ENCODE assay signal across 11 mouse cellular contexts in the genomic region with DNA sequence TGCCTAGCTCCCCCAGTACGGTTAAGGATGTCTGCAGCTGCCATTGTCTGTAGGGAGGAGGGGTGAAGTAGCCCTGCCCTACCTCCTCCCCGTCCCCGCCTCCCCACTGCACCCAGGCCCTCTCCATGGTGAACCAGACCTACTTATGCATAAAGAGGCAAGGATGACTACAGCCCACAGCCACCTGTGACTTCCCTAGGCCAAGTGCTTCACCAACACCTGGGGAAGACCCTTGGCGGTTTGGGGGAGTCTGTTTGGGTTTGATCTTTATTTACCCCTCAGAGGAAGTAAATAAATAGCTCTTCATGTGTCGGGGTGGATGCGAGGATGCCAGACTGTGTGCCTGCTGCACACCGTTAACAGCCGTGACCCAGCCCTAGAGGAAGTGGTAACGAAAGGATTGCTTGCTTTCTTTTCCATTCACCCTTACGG. TPM values are rescaled to one million over a fixed set of nuclear protein-coding genes. Genes with fewer than 3 reads are reported as not detected.
DNase-seq lines count a peak whose midpoint lies in the region; ATAC-seq and TF ChIP-seq lines count a peak whose summit lies in the region.
"Had no signal": no experiment of that assay in that cellular context is flagged by ENCODE, and none has a peak within 500 bp of the region (broad histone marks: within the 10 kb centered on the region; RNA-seq: fewer than 3 reads in every experiment).

No protein-coding gene starts in this region.

- no peak for TF ChIP-seq POLR2A in bone marrow, adult 2 months (IDR thresholded peaks at IDR 0.05; ENCODE audit: borderline replicate concordance, control insufficient read depth, low read depth, low read length)
- TF ChIP-seq POLR2A in cerebellum, adult 2 months (IDR thresholded peaks at IDR 0.05; ENCODE audit: borderline replicate concordance, insufficient read depth, low read length): no peak

- no peak overlapping the region for H3K9ac ChIP-seq in heart, embryonic 16.5 days (ENCODE audit: low read length)
- H3K9ac ChIP-seq in liver, embryonic 15.5 days: no peak overlapping the region
- H3K9ac ChIP-seq in lung, postnatal 0 days (replicated peaks; ENCODE audit: low read depth): no peak overlapping the region
- H3K9ac ChIP-seq in hindbrain, embryonic 14.5 days: no peak overlapping the region
- H3K9ac ChIP-seq: intestine, embryonic 15.5 days had no signal

- no peaks in the 10 kb centered on the region for H3K9me3 ChIP-seq in heart, embryonic 16.5 days (replicated peaks; ENCODE audit: control insufficient read depth, low read length)
- H3K9me3 ChIP-seq in liver, embryonic 15.5 days (replicated peaks): no peaks in the 10 kb centered on the region
- no peaks in the 10 kb centered on the region for H3K9me3 ChIP-seq in lung, postnatal 0 days (ENCODE audit: low read length)
- H3K9me3 ChIP-seq in hindbrain, embryonic 14.5 days (ENCODE audit: control insufficient read depth, low read length): no peaks in the 10 kb centered on the region
- H3K9me3 ChIP-seq: G1E; intestine, embryonic 15.5 days had no signal

- no peak overlapping the region for H3K4me3 ChIP-seq in heart, embryonic 16.5 days (ENCODE audit: low read length)
- H3K4me3 ChIP-seq in bone marrow, adult 2 months (replicated peaks; ENCODE audit: control insufficient read depth, low read depth, low read length): peak overlapping the region; percentile 7
- H3K4me3 ChIP-seq in liver, embryonic 15.5 days (replicated peaks): no peak overlapping the region
- no peak overlapping the region for H3K4me3 ChIP-seq in cerebellum, adult 2 months (replicated peaks; ENCODE audit: insufficient read depth, low read depth, low read length)
- H3K4me3 ChIP-seq in lung, postnatal 0 days (ENCODE audit: low read depth, low read length): no peak overlapping the region
- no peak overlapping the region for H3K4me3 ChIP-seq in hindbrain, embryonic 14.5 days (replicated peaks; ENCODE audit: low read length)
- H3K4me3 ChIP-seq: intestine, embryonic 15.5 days had no signal

- H3K4me2 ChIP-seq in heart, embryonic 16.5 days (ENCODE audit: low read depth, low read length): no peak overlapping the region
- H3K4me2 ChIP-seq in liver, embryonic 15.5 days: peak overlapping the region; percentile 18; the same call in 1 of the 2 replicates
- H3K4me2 ChIP-seq in lung, postnatal 0 days (replicated peaks; ENCODE audit: low read depth, low read length): no peak overlapping the region
- no peak overlapping the region for H3K4me2 ChIP-seq in hindbrain, embryonic 14.5 days (replicated peaks)
- H3K4me2 ChIP-seq: intestine, embryonic 15.5 days had no signal

- no peaks in the 10 kb centered on the region for H3K27me3 ChIP-seq in heart, embryonic 16.5 days (ENCODE audit: control insufficient read depth, insufficient read depth, low read length)
- no peaks in the 10 kb centered on the region for H3K27me3 ChIP-seq in liver, embryonic 15.5 days
- H3K27me3 ChIP-seq in cerebellum, adult 2 months (ENCODE audit: control insufficient read depth, insufficient read depth, low read length): no peaks in the 10 kb centered on the region
- no peaks in the 10 kb centered on the region for H3K27me3 ChIP-seq in lung, postnatal 0 days (replicated peaks; ENCODE audit: insufficient read depth, low read length)
- no peaks in the 10 kb centered on the region for H3K27me3 ChIP-seq in hindbrain, embryonic 14.5 days (ENCODE audit: control insufficient read depth, insufficient read depth, low read length)
- H3K27me3 ChIP-seq: intestine, embryonic 15.5 days had no signal

- no peak for TF ChIP-seq CTCF in bone marrow, adult 2 months (IDR thresholded peaks at IDR 0.05; ENCODE audit: control insufficient read depth, insufficient read depth, low read length)
- TF ChIP-seq CTCF in cerebellum, adult 2 months (IDR thresholded peaks at IDR 0.05; ENCODE audit: borderline replicate concordance, insufficient read depth, low read depth, low read length): no peak
- no peak for TF ChIP-seq CTCF in lung, postnatal 0 days (IDR thresholded peaks at IDR 0.05)

- DNase-seq in heart, postnatal 4 days: no peak
- peak; percentile 85 for DNase-seq in thymus, postnatal 25 days
- DNase-seq in cerebellum, adult 2 months: no peak
- DNase-seq in lung, postnatal 0 days (ENCODE audit: low spot score): no peak
- no peak for DNase-seq in hindbrain, embryonic 14.5 days (ENCODE audit: low spot score)
- DNase-seq: adrenal gland, adult 2 months had no signal

- ATAC-seq in heart, embryonic 16.5 days (replicated peaks; ENCODE audit: extremely low read depth, insufficient read depth, low FRiP score): peak; percentile 43; the same call in 1 of the 2 replicates
- ATAC-seq in liver, embryonic 15.5 days (ENCODE audit: insufficient read depth): no peak
- ATAC-seq in lung, postnatal 0 days: no peak
- ATAC-seq in hindbrain, embryonic 14.5 days (ENCODE audit: low FRiP score): no peak
- ATAC-seq: intestine, embryonic 15.5 days had no signal

- H3K36me3 ChIP-seq in heart, embryonic 16.5 days (ENCODE audit: control insufficient read depth, insufficient read depth): no peaks in the 10 kb centered on the region
- H3K36me3 ChIP-seq in liver, embryonic 15.5 days (replicated peaks): no peaks in the 10 kb centered on the region
- H3K36me3 ChIP-seq in lung, postnatal 0 days (ENCODE audit: insufficient read depth, low read length): no peaks in the 10 kb centered on the region
- no peaks in the 10 kb centered on the region for H3K36me3 ChIP-seq in hindbrain, embryonic 14.5 days (replicated peaks; ENCODE audit: control insufficient read depth, insufficient read depth)
- H3K36me3 ChIP-seq: intestine, embryonic 15.5 days had no signal

- 65% methylated on average over 10 of the region's 10 CpGs for WGBS in heart, embryonic 16.5 days
- 13% methylated on average over 10 of the region's 10 CpGs for WGBS in bone marrow, adult 2 months
- 55% methylated on average over 10 of the region's 10 CpGs for WGBS in liver, embryonic 15.5 days (ENCODE audit: insufficient replicate concordance)
- 54% methylated on average over 10 of the region's 10 CpGs for WGBS in cerebellum, adult 2 months
- 66% methylated on average over 10 of the region's 10 CpGs for WGBS in lung, postnatal 0 days
- 61% methylated on average over 10 of the region's 10 CpGs for WGBS in hindbrain, embryonic 14.5 days

- TF ChIP-seq EP300 in lung, postnatal 0 days (IDR thresholded peaks at IDR 0.05): no peak

- H3K4me1 ChIP-seq in heart, embryonic 16.5 days (ENCODE audit: control insufficient read depth, insufficient read depth, low read length): peaks cover 27% of the 10 kb centered on the region
- peaks cover 24% of the 10 kb centered on the region for H3K4me1 ChIP-seq in bone marrow, adult 2 months (ENCODE audit: control insufficient read depth, insufficient read depth, low read length)
- peaks cover 98% of the 10 kb centered on the region for H3K4me1 ChIP-seq in liver, embryonic 15.5 days (replicated peaks)
- H3K4me1 ChIP-seq in cerebellum, adult 2 months (ENCODE audit: control insufficient read depth, insufficient read depth, low read length): no peaks in the 10 kb centered on the region
- peaks cover 19% of the 10 kb centered on the region for H3K4me1 ChIP-seq in lung, postnatal 0 days (ENCODE audit: insufficient read depth, low read depth, low read length)
- peaks cover 9% of the 10 kb centered on the region; the same call in 1 of the 2 replicates for H3K4me1 ChIP-seq in hindbrain, embryonic 14.5 days (replicated peaks; ENCODE audit: control insufficient read depth, insufficient read depth, low read length)

- H3K27ac ChIP-seq in heart, embryonic 16.5 days (ENCODE audit: low read length): no peak overlapping the region; the same call in 1 of the 2 replicates
- peak overlapping the region; percentile 41 for H3K27ac ChIP-seq in bone marrow, adult 2 months (ENCODE audit: control insufficient read depth, insufficient read depth, low read depth, low read length, poor library complexity)
- H3K27ac ChIP-seq in liver, embryonic 15.5 days (replicated peaks): peak overlapping the region; percentile 97
- H3K27ac ChIP-seq in cerebellum, adult 2 months (ENCODE audit: insufficient read depth, low read length): no peak overlapping the region
- no peak overlapping the region for H3K27ac ChIP-seq in lung, postnatal 0 days (ENCODE audit: low read length)
- no peak overlapping the region for H3K27ac ChIP-seq in hindbrain, embryonic 14.5 days
- H3K27ac ChIP-seq: intestine, embryonic 15.5 days had no signal

RNA-seq across cellular contexts. Expression of a gene that starts 26.6 kb away (rescaled TPM):
- polyA plus RNA-seq in heart, embryonic 16.5 days (2015; fragmentation: Nextera tagmentation; extraction: Ambion mirVana): 412 and 420 TPM in 2 replicates
- 100 to 1,000 TPM; 170 to 175 TPM for total RNA-seq in heart, postnatal 4 days (2021)
- polyA plus RNA-seq in bone marrow, adult 2 months (2011; ENCODE audit: insufficient read depth, insufficient read length, low replicate concordance, missing spikeins): 356 and 417 TPM in 2 replicates
- polyA plus RNA-seq in liver, embryonic 15.5 days (2015; fragmentation: Nextera tagmentation; extraction: Ambion mirVana): 422 and 473 TPM in 2 replicates
- polyA plus RNA-seq in cerebellum, adult 2 months (2012; rRNA removed): 50.5 and 57.3 TPM in 2 replicates
- polyA plus RNA-seq in lung, postnatal 0 days (2015; fragmentation: Nextera tagmentation; extraction: Ambion mirVana): 195 and 214 TPM in 2 replicates
- polyA plus RNA-seq in hindbrain, embryonic 14.5 days (2014; fragmentation: Nextera tagmentation; extraction: Ambion mirVana): 78.9 and 80.3 TPM in 2 replicates

RNA-seq across cellular contexts. Expression of a gene that starts 29.3 kb away (rescaled TPM):
- polyA plus RNA-seq in heart, embryonic 16.5 days (2015; fragmentation: Nextera tagmentation; extraction: Ambion mirVana): 20.3 and 20.8 TPM in 2 replicates
- total RNA-seq in heart, postnatal 4 days (2021): 10 to 100 TPM; 13.7 to 14.6 TPM
- polyA plus RNA-seq in bone marrow, adult 2 months (2011; ENCODE audit: insufficient read depth, insufficient read length, low replicate concordance, missing spikeins): 15.6 and 32.2 TPM in 2 replicates
- polyA plus RNA-seq in liver, embryonic 15.5 days (2015; fragmentation: Nextera tagmentation; extraction: Ambion mirVana): 14.7 and 15.2 TPM in 2 replicates
- 30.7 and 32.0 TPM in 2 replicates for polyA plus RNA-seq in cerebellum, adult 2 months (2012; rRNA removed)
- polyA plus RNA-seq in lung, postnatal 0 days (2015; fragmentation: Nextera tagmentation; extraction: Ambion mirVana): 16.0 and 22.4 TPM in 2 replicates
- polyA plus RNA-seq in hindbrain, embryonic 14.5 days (2014; fragmentation: Nextera tagmentation; extraction: Ambion mirVana): 16.4 and 16.9 TPM in 2 replicates

Comparison
In these comparisons a context has a peak if more than half of its experiments do, and no peak if none do; other contexts are left out.
1. H3K27ac ChIP-seq: peak in bone marrow, adult 2 months (single experiment) and liver, embryonic 15.5 days (single experiment); none in heart, embryonic 16.5 days (single experiment), cerebellum, adult 2 months (single experiment), lung, postnatal 0 days (single experiment) and hindbrain, embryonic 14.5 days (single experiment).